Mouse (Mus musculus) kidney, adult 18-20 months (tissue): Measurements from ENCODE around the gene Klf12.

Source experiments
- DNase-seq: peaks from one replicate; pipeline ENCODE4 v3.0.0; 2021

Klf12 gene

GRCm38 (mm10) chr14:100017219-100017618, 267.3 kb downstream of the Klf12 start:
- no peak for DNase-seq

DNA sequence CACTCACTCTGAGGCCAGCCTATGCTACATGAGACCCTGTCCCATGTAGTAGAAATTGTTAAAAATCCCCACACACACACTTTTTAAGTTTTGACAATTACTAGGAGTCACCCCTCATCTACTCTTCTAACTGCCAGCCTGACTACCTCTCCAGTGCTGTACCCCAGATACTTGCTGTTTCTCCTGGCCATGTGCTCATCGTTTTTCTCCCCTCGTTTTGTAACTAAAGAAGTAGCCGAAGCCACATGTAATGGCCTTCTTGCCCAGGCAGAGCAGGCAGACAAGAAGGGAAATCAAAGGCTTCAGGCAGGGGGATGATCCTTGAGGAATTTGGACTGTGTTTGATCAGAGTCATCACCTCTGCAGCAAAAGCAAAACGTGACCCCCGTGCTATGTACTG, 274.0 kb downstream of the Klf12 start:
- DNase-seq = no peak

DNA sequence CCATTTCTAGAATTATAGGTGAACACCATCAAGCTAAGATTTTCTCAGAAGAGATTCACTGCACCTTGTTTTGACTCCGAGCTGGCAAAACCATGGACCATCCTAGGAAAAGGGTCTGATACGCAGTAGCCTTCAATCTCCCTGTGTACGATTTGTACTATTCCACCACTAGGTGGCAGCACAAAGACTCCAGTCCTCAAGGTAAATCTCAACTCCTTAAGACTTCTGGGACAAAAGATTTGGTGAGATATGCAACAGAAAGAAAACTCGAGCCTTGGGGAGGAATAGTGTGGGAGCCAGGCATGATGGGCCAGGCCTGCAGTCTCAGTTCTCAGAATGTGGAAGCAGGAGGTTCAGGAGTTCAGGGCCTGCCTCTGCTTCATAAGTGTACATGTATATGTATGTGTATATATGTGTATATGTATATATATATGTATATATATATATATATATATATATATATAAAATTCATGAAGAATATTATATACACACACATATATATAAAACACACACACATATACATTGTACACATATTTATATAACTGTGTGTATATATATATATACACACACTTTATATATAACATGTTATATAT, 274.6 kb downstream of the Klf12 start:
- peak; percentile 41 for DNase-seq

DNA sequence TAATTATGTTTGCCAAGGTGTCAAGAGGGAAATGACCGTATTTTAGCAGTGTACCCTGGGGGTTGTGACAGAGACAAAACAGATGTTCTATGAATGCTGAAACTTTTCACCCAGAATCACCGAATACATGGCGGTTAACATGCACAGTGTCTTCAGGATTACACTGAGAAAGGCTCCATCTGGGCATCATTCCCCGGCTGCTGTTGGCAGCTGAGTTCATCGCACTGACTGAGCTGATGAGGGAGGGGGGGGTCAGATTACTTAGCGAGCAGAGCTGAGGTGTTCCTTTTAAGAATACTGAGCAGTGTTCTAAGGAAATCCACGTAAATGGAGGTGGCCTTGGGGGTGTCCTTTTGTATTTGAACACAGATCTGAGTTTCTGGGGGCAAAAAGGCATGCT, 301.0 kb downstream of the Klf12 start:
- DNase-seq = no peak

DNA sequence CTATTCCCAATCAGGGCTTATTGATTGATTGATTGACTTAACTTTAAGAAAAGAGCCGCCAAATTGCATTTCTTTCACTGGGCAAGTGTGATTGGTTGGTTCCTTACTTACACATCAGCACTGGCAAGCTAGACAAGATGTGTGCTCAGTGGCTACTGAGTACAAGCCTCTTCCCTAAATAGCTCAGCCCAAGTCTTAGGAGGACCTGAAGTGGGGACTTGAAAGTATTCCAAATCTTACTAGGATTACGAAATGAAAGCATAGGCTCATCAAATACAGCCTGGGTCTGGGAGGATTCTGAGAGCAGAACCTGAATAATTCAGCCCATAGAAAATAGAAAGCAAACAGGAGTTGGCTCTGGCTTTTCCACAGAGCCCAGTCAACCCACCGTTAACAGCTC, 303.3 kb downstream of the Klf12 start:
- DNase-seq = no peak

DNA sequence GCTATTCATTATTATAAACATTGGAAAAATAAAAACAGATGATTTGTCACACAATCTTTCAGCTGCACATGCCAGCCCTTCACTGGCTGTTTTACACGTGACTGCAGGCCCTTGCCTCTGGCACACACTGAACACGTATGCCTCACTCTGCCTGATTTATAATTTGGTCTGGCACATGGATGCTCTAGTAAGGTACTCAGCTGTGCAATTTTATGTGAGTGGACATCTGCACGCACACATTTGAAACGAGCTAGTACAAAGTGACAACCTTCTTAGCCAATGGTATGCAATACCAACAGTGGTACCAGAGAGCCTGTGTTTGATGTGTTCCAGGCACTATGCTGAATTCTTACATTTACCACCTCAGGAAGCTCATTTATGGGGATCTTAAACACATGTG, 316.6 kb downstream of the Klf12 start:
- DNase-seq = no peak

- DNase-seq = no peak
Measured at GRCm38 (mm10) chr14:99960500-99961229, 323.8 kb downstream of the Klf12 start.

DNA sequence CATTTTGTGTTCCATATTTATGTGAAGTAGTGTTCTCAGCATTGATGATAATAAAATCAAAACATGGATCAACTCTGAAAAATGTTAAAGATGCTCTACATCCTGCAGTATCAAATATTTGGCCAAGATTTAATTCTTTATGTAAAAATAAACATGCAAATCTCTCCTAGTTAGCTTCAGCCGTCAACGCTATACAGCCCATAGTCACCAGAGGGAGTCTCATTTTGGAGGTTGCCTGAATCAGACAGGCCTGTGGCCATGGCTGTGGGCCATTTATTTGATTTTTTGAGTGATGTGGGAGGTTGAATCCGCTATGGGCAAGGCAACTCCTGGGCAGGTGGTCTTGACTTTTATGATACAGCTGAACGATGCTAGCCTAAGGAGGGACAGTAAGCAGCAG, 329.3 kb downstream of the Klf12 start:
- DNase-seq = no peak

DNA sequence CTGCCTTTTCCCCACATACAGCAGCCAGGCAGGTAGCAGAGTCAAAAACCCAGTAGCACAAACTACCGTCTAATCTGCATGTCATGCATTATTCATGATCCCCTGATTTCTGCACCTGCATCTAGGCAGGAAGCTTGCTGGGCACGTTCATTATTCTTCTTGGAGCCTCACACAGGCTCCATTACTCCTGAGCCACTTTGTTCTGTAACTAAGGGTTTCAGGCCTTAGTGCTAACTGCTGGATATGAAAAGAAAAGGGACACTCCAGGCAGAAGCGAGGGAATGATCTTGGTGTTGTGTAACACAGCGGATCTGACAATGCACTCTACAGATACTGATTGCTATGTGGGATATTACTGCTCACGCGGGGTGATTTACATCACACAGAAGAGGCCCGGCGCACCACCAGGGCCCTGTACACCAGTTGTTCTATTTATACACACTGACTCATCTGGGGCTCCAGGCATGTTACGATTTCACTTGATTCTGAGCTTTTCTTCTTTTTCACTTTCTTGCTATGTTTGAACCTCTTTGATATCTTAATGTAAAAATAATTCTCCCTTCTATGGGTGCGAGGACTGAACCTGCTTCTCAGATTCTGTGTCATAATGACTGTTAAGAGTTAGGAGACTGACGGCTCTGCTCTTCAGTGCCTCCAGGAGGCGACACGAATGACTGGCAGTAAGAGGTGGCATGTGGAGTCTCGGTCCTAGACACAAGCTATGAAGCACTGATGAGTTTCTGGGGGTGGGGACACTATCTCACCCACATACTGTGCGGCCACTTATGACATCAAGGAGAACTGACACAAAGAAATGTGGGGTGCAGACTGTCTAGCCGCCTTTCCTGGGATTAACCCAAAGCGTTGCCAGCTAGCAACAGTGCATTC, 340.0 kb downstream of the Klf12 start:
- no peak for DNase-seq

GRCm38 (mm10) chr14:99943156-99943555, 341.3 kb downstream of the Klf12 start:
- peak; percentile 52 for DNase-seq

- no peak for DNase-seq
Measured at GRCm38 (mm10) chr14:99933456-99933855, 351.0 kb downstream of the Klf12 start.

DNA sequence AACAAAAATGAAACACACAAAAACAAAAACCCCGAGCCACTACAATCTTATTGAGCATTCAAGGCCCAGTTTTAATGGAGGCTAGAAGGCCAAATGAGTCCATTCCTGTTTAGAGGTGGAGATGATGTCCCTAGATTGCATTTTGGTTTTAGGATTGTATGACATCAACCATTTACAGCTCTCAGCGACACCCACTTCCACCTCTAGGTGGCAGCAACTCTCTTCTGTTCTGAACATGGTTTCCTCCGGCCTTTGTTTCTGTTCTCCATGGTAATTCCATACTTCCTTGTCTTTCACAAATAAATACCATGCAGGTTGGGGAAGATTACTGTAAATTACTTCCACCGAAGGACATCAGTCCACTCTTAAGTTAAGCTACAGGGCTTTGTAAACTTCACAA, 352.6 kb downstream of the Klf12 start:
- DNase-seq = peak; percentile 72

DNA sequence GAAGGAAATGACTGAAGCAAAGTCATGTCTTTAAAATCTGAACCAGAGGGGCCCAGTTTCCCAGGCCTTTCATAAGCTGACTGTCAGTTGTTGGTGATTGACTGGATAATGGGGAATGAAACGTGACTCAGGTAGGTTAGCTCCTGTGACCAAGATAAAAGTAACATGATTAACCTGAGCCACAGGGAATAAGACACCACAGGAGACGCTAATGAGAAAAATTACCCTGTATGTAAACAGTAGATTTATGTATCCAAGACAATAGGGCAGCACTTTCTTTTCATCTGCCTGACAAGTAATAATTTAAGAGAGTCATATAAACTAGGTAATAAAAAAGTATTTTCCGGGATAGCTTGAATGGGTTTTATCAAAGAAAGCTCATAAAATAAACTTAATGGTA, 372.6 kb downstream of the Klf12 start:
- DNase-seq = no peak

DNA sequence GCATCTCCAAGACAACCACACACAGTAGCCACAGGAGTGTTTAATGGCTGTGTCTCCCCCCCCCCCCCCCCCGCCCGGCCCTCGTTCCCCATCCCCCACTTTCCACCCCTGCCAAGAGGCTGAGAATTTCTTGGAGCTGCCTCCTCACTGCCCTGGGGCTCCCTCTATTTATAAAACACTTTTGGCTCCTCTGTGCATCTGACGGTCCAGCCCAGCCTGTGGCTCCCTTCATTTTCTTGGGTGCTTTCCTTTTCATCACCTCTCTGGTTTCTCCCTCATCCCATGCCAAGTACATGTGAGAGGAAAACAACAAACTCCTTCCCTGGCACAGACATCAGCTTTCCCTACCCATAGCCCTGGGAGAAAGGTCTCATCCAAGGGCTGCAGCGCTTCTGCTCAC, 373.6 kb downstream of the Klf12 start:
- DNase-seq = no peak

GRCm38 (mm10) chr14:99900902-99901301, 383.6 kb downstream of the Klf12 start:
- DNase-seq = no peak

GRCm38 (mm10) chr14:99898861-99899260, 385.6 kb downstream of the Klf12 start:
- no peak for DNase-seq

GRCm38 (mm10) chr14:99894708-99895383, 389.6 kb downstream of the Klf12 start:
- peak; percentile 55 for DNase-seq

DNA sequence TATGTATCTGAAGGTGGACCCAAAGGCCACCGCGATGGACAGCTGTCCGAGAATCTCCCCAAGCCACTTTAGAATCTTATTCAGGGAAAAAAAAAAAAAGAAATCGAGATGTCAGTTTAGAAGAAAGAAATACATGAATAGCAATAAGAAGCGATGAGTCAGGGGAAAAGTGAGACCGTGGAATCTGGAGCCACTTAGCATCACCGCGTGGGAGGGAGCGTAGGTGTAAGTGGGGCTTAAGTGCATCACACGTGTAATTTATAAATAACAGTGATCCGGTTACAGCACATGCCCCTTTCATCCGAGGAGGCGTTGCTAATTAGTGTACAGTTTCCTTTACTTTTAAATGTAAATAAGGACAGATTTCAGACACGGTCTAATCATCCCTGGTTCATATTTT, 390.4 kb downstream of the Klf12 start:
- DNase-seq = no peak

DNA sequence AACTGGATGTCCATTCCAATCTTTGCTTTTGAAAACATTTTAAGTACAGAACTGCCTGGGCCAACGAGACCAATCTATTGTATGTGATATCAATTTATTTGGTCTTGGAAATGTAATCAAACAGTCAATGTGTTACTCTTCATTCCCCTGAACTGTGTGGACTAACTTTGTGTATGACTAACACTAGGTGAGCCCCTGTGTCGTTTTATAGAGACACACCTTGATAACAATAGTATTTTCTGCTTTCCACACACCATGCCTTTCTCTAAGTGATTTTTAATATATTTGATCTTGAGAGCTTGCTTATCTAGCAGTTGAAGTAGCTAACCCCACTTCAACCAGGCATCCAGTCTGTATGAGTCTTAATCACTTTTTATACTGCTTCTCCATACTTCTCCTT, 398.0 kb downstream of the Klf12 start:
- no peak for DNase-seq

GRCm38 (mm10) chr14:99885562-99885961, 398.9 kb downstream of the Klf12 start:
- no peak for DNase-seq

GRCm38 (mm10) chr14:99885128-99885527, 399.4 kb downstream of the Klf12 start:
- DNase-seq = no peak

DNA sequence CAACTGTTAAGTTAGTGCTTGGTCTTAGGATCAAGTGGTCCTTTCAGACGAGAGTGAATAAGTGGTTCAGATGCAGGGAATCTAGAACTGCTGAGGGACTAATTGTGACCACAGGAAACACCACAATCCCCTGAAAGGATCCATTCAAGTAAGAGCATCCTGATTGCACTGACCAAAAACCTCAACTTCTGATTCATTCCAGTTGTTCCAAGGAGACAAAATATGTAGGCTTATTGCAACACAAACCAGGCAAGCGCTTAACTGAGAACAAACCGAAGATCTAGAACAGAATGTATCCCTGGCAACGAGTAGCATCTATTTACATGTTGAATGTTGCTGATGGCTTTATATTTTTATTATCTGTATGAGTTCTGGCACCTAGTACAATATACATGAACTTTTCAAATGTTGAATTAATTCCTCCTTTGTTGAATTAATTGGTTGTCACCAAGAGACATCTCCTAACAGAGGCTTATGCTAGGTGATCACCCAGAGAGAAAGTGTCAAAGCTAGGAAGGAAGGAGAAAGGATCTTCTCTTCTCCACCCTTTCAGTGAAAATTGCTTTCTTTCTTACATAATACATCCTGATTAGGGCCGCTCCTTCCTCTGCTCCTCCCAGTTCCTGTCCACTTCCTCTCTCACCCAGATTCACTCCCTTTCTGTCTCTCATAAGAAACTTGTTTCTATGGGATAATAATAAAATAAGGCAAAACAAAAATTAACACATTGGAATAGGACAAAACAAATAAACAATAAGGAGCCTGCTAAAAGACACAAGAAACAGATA, 407.5 kb downstream of the Klf12 start:
- no peak for DNase-seq
